Mouse (Mus musculus) adrenal gland, postnatal 10 days (tissue): ENCODE data around the gene Ctnnb1. TPM values are rescaled to one million over a fixed set of nuclear protein-coding genes. Genes with fewer than 3 reads are reported as not detected.

Experiments
- DNase-seq: peaks from one replicate; pipeline ENCODE4 v3.0.0; 2021; ENCODE audit warnings: mixed read lengths
- microRNA-seq: library from miRNA; unstranded; fragments of <30 nt; microRNA quantifications from one replicate; pipeline ENCODE4 v1.2.0, GENCODE M21; 2021
- total RNA-seq, 2 experiments: library from RNA; stranded (reverse); gene quantifications; 2 replicates each; pipeline ENCODE4 v1.2.3; 2021

Ctnnb1 gene
- total RNA-seq, 2 experiments from 2014 or later = 638 to 649 TPM

DNA sequence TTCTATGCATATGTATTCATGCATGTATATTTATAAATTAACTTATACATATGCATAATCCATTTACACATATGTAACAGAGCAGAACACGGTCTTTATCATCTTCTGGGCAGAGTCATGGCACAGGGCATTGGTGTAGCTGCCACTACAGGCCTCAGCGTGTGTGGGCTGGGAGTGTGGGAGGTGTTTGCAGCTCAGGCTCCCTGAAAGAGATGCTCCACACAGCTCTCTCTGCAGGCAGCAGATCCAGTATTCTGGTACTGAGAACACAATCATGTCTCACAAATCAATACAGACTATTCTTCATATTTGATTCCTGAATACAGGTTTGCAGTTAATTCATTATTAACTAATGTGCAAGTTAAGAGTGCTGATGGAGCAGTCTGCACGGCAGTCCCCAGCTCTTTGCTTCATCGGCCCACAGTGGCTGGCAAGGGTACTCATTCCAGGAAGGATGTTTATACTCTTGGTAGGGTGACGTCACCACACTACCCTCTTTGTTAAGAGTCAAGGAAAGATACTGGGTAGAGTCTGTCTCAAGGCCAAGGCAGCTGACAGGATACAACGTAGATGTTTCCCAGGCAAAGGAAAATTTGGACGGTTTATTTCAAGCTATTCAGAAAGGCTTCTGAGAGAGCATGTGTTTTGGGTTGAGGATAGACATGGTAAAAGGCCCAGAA is 71.8 kb downstream of the Ctnnb1 start:
- DNase-seq = peak; percentile 20

GRCm38 (mm10) chr9:121001681-121002540 is 72.9 kb downstream of the Ctnnb1 start:
- DNase-seq = peak; percentile 41

DNA sequence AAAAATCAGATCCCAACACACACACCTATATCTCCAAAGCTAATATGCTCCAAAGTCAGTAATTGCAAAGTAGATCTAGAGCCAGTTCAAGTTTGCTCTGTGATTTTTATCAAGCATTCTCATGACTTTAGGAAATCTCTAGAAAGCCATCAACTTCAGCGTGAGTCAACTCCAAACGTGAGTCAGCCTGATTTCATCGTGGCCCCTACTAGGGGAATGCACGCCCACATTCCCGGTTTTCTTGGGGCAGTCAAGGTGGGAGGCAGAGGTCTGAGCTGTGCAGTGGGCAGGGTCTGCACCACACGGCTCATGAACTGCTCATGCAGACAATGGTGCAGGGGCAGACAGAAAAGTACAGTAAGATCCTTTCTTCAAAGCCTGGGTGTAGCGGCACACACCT is 76.9 kb downstream of the Ctnnb1 start:
- no peak for DNase-seq

Small RNA genes within 50 kb of the gene (microRNA-seq; reads per million reads assigned to microRNA genes)
- gene Mir7090 = not detected
